Mouse (Mus musculus) forebrain, embryonic 14.5 days (tissue): ENCODE measurements around the gene Naa11. TPM values are rescaled to one million over a fixed set of nuclear protein-coding genes. Genes with fewer than 3 reads are reported as not detected.

Experiments used
- ATAC-seq: fragments of 200-750 bp; cut with Nextera tagmentation; 2 replicates; pipeline ENCODE4 v1.8.0; 2017; ENCODE audit warnings: mild to moderate bottlenecking, moderate library complexity
- DNase-seq: peaks from one replicate; pipeline ENCODE4 v3.0.0-alpha.2; 2015; ENCODE audit warnings: low spot score
- H3K27ac ChIP-seq: fragments of 300-500 bp; sonication (generic); 2 replicates; pipeline ENCODE4 v1.5.1; 2014; ENCODE audit warnings: low read depth, mild to moderate bottlenecking, control low read depth, low read length, moderate library complexity
- H3K27me3 ChIP-seq: fragments of 300-500 bp; sonication (generic); replicated peaks from 2 replicates; pipeline ENCODE4 v1.6.1; 2014; ENCODE audit warnings: low read length, control low read depth, mixed read lengths; ENCODE audit not compliant: control insufficient read depth, insufficient read depth
- H3K36me3 ChIP-seq: fragments of 300-500 bp; sonication (generic); 2 replicates; pipeline ENCODE4 v1.6.1; 2014; ENCODE audit warnings: low read length, control low read depth; ENCODE audit not compliant: control insufficient read depth, insufficient read depth
- H3K4me1 ChIP-seq: fragments of 300-500 bp; sonication (generic); 2 replicates; pipeline ENCODE4 v1.6.1; 2014; ENCODE audit warnings: antibody characterized with exemption, low read length, control low read depth; ENCODE audit not compliant: control insufficient read depth, insufficient read depth
- H3K4me2 ChIP-seq: fragments of 300-500 bp; sonication (generic); 2 replicates; pipeline ENCODE4 v1.6.1; 2014; ENCODE audit warnings: mild to moderate bottlenecking, control low read depth, low read length
- H3K4me3 ChIP-seq: fragments of 300-500 bp; sonication (generic); 2 replicates; pipeline ENCODE4 v1.5.1; 2014; ENCODE audit warnings: low read depth, low read length, control low read depth
- H3K9ac ChIP-seq: fragments of 300-500 bp; sonication (generic); 2 replicates; pipeline ENCODE4 v1.6.1; 2014; ENCODE audit warnings: mild to moderate bottlenecking, low read length, control low read depth, moderate library complexity
- H3K9me3 ChIP-seq: fragments of 300-500 bp; sonication (generic); replicated peaks from 2 replicates; pipeline ENCODE4 v1.6.1; 2016; ENCODE audit warnings: low read length, control low read depth, mixed read lengths; ENCODE audit not compliant: control insufficient read depth
- WGBS: fragments of 180-500 bp; shearing (Covaris S2); extraction: QIAGEN DNeasy Blood & Tissue Kit; methylation state at CpG from one replicate; pipeline ENCODE4 v1.1.7; 2014; 5-methylcytosine and 5-hydroxymethylcytosine counted together
- polyA plus RNA-seq: library from polyadenylated mRNA; unstranded; fragments of >200 nt; fragmentation: Nextera tagmentation; extraction: Ambion mirVana; gene quantifications from 2 replicates; pipeline ENCODE4 v1.2.1, GENCODE M21; 2014

The Naa11 gene
- polyA plus RNA-seq, 1 experiment from 2014 or later, result 0.08 TPM

DNA sequence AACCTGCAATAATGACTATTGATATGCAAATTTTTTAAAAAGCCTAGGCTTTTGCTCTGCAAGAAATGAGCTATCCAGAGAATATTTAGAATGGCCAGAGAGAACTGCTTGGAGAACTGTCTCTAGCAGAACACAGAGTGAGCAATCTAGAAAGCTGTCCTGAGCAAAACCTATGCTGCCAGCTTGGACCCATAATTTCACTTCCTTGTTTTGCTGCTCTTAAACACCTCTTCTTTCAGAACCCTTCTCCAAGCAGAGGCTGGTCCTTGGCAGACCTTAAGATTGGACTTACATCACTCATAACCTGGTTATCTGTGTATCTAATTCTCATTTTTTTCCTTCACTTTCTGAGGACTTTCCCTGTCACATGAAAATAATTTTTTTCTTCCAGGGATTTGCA is 8.9 kb upstream of the Naa11 start:
- Histone ChIP-seq H3K9ac (no peak overlapping the region), H3K4me2 (no peak overlapping the region), H3K9me3 (no peaks in the 10 kb centered on the region), H3K36me3 (no peaks in the 10 kb centered on the region), H3K4me1 (no peaks in the 10 kb centered on the region), H3K4me3 (no peak overlapping the region), H3K27ac (no peak overlapping the region), H3K27me3 (no peaks in the 10 kb centered on the region)
- no peak for DNase-seq
- ATAC-seq, result no peak

DNA sequence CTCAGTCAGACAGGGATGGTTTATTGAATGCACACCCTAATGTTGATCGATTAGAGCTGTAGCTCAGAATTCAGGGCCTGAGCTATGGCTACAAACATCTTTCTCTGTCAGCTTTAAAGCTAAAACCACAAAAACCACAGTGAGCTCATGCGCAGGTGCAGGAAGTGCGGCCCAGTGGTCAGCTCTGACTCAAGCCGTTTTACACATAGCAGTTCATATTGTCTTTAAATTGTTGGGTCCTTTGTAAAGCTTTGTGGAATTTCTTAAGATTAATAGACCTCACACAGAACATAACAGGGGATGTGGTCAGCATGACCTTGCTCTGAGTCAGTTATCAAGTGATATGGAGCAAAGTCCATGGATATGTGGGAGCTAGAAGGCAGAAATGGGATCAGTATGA is 5.4 kb upstream of the Naa11 start:
- H3K36me3 ChIP-seq, result no peaks in the 10 kb centered on the region
- no peak overlapping the region for H3K27ac ChIP-seq
- H3K9ac ChIP-seq, result no peak overlapping the region
- ATAC-seq (no peak), DNase-seq (no peak)
- H3K27me3 ChIP-seq, result no peaks in the 10 kb centered on the region
- H3K4me1 ChIP-seq, result no peaks in the 10 kb centered on the region
- 96% methylated on average over 4 of the region's 4 CpGs for WGBS
- no peak overlapping the region for H3K4me3 ChIP-seq
- H3K4me2 ChIP-seq, result no peak overlapping the region
- H3K9me3 ChIP-seq, result no peaks in the 10 kb centered on the region

DNA sequence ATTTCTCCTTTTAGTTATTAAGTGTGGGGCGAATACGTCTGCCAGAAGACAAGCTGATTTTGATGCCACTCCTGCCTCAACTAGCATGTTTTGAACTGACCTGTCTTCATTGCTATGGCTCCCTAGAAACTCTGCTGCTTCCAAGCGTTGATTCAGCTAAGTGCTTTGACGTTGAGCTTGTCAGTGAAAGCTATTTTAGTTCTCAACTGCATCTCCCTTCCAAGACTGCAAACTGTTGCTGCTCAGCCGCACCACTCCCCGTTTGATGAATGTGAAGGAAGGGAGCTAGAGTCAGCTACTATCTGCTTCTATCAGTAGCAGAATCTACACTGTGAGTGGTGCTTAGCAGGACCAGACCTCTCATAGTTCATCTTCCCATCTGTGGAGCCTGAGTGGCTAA is 4.6 kb downstream of the Naa11 start:
- Histone ChIP-seq H3K4me1 (no peaks in the 10 kb centered on the region), H3K36me3 (no peaks in the 10 kb centered on the region), H3K9ac (no peak overlapping the region), H3K27me3 (no peaks in the 10 kb centered on the region), H3K27ac (no peak overlapping the region), H3K4me3 (no peak overlapping the region), H3K4me2 (no peak overlapping the region), H3K9me3 (no peaks in the 10 kb centered on the region)
- 86% methylated on average over 6 of the region's 6 CpGs for WGBS
- no peak for ATAC-seq
- DNase-seq, result no peak

DNA sequence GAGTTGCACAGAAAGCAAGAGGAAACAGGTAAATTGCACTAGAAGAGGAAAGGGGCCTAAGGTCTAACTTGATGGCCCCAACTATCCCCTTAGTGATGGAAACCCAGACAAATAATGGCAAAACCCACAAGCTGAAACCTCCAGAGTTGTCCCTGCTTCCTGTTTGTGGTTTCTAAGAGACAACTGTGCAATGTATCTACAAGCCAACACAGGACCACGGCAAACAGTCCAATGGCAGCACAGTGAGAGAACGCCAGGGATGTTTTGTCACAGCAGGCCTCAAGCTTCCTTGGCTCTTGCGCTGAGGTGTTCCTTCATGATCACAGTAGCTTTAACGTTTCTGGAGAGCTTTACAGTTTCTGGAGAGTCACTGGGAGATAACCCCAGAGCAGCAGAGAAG is 7.8 kb downstream of the Naa11 start:
- 77% methylated on average over 4 of the region's 4 CpGs for WGBS
- Histone ChIP-seq H3K4me2 (no peak overlapping the region), H3K9me3 (no peaks in the 10 kb centered on the region), H3K4me1 (no peaks in the 10 kb centered on the region), H3K4me3 (no peak overlapping the region), H3K27ac (no peak overlapping the region), H3K27me3 (no peaks in the 10 kb centered on the region), H3K9ac (no peak overlapping the region), H3K36me3 (no peaks in the 10 kb centered on the region)
- no peak for ATAC-seq
- DNase-seq, result no peak

DNA sequence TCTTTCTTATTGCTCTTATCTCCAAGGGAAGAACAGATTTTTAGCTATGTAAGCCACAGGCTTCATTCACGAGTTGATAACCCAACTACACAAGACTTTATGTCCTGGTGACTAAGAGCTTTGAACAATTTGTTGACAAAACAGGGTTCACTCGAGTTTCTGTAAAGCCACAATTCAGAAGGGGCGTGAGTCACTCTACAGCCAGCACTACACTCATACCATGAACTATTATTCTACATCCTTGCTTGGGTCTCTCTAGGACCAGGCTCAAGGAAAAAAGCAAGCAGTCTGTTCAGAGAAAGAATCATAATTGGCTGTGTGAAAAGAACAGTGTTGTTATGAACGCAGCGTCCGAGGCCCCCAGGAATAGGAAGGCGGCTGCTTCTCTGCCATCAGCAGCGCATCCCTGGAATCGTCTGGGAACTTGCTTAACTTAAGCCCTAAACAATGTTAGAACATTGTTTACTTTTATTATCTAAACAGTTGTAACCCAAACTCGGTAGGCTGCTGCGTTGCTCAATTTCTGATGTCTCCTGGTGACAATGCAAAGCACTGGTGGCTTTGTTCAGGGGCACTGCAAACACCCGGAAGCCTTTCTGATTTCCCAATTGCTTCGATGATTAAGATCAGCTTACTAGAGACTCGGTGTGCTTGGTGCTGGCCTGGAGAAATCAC is 9.5 kb downstream of the Naa11 start:
- no peaks in the 10 kb centered on the region for H3K36me3 ChIP-seq
- H3K4me1 ChIP-seq, result no peaks in the 10 kb centered on the region
- H3K27me3 ChIP-seq, result no peaks in the 10 kb centered on the region
- ATAC-seq (no peak), DNase-seq (no peak)
- no peak overlapping the region for H3K9ac ChIP-seq
- 45% methylated on average over 14 of the region's 14 CpGs for WGBS
- H3K9me3 ChIP-seq, result no peaks in the 10 kb centered on the region
- no peak overlapping the region for H3K27ac ChIP-seq
- no peak overlapping the region for H3K4me3 ChIP-seq
- H3K4me2 ChIP-seq, result no peak overlapping the region

DNA sequence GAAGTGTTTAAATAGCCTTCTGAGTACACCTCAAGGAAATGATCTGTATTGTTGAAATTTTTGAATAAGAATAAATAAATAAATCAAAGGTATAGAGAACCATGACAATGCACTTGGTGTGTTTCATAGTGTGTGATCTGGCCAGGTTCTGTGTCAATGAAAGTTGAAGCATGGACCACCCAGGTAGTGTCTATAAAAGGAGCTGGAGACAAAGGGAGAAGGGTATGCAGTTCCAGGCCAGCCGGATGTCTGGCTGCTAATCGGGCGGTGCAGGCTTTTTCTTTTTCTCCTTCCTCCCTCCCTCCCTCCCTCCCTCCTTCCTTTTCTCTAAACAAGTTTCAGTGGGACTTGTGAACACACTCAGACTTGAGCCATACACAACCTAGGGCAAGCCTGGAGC is 12.2 kb downstream of the Naa11 start:
- no peaks in the 10 kb centered on the region for H3K36me3 ChIP-seq
- no peak overlapping the region for H3K27ac ChIP-seq
- no peaks in the 10 kb centered on the region for H3K9me3 ChIP-seq
- no peak overlapping the region for H3K9ac ChIP-seq
- no peak overlapping the region for H3K4me3 ChIP-seq
- H3K4me1 ChIP-seq, result no peaks in the 10 kb centered on the region
- 6% methylated on average over 3 of the region's 3 CpGs for WGBS
- no peak overlapping the region for H3K4me2 ChIP-seq
- ATAC-seq (no peak), DNase-seq (no peak)
- H3K27me3 ChIP-seq, result no peaks in the 10 kb centered on the region

DNA sequence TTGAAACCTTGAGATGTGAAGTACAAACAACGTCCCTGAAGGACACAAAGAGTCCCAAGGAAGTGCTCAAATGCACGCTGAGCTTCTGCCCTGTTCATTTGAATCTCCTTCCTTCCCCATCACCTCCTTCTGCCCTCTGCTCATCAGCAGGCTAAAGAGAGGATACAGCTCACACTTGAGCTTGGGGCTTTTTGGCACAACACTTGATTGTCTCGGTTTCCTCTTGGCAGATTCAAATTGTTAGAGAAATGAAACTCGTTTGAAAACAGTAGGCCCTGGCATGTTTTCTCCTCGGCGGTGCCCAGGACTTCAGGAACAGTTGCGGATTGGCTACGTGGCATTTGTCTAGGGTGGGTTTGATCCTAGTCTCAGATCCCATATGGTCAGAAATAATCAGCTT is 27.4 kb downstream of the Naa11 start:
- peaks cover 5% of the 10 kb centered on the region; the same call in 1 of the 2 replicates for H3K4me1 ChIP-seq
- H3K9me3 ChIP-seq, result no peaks in the 10 kb centered on the region
- ATAC-seq, result no peak
- H3K4me2 ChIP-seq, result no peak overlapping the region
- no peaks in the 10 kb centered on the region for H3K36me3 ChIP-seq
- DNase-seq, result peak; percentile 38
- no peak overlapping the region for H3K4me3 ChIP-seq
- H3K9ac ChIP-seq, result no peak overlapping the region
- 64% methylated on average over 8 of the region's 8 CpGs for WGBS
- H3K27ac ChIP-seq, result no peak overlapping the region
- no peaks in the 10 kb centered on the region for H3K27me3 ChIP-seq

DNA sequence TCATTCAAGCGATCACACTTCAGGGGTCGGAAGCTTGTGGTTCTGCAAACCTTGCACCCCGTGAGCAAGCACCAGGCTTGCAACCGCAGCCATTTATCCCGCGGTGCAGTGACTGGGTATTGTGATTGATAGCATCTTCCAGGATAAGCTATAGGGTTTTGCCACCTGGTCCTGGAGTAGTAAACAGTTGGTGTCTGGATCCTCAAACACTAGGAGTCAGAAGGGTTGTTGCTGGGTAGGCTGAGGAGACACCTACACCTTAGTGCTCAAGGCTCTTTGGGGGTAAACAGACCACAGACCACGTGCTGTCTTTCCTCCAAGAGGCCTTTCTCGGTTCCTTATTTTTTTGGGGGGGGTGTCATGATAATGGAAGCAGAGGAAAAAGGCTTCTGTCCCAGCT is 27.9 kb downstream of the Naa11 start:
- Histone ChIP-seq H3K9me3 (no peaks in the 10 kb centered on the region), H3K4me1 (peaks cover 5% of the 10 kb centered on the region; the same call in 1 of the 2 replicates), H3K27me3 (no peaks in the 10 kb centered on the region), H3K4me3 (no peak overlapping the region), H3K36me3 (no peaks in the 10 kb centered on the region), H3K4me2 (no peak overlapping the region), H3K9ac (no peak overlapping the region), H3K27ac (no peak overlapping the region)
- 80% methylated on average over 8 of the region's 8 CpGs for WGBS
- DNase-seq (no peak), ATAC-seq (no peak)

DNA sequence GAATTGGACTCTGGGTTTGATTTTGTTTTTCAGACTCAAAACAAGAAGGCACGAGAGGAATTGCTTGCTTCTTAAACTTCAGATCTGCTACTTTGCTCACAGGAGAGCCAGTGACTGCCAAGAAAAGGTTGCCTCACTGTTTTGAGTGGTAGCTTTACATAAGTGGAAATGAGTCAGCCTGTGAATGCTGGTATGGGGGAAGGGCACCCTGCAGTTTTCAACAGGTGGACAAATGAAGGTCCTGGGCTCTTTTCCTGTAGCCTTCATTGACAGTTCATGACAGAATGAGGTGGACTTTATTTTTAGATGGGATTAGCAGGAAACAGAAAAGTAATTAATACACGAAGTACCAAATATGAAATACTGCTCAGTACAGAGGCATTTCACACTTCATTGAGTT is 29.6 kb downstream of the Naa11 start:
- Histone ChIP-seq H3K27ac (no peak overlapping the region), H3K27me3 (no peaks in the 10 kb centered on the region), H3K4me2 (no peak overlapping the region), H3K36me3 (no peaks in the 10 kb centered on the region), H3K4me3 (no peak overlapping the region), H3K9me3 (no peaks in the 10 kb centered on the region), H3K4me1 (peaks cover 5% of the 10 kb centered on the region; the same call in 1 of the 2 replicates), H3K9ac (no peak overlapping the region)
- DNase-seq (peak; percentile 59), ATAC-seq (peak; percentile 75; the same call in 1 of the 2 replicates)
- WGBS, result 9% methylated on average over 2 of the region's 2 CpGs
